Mouse (Mus musculus): Measurements from ENCODE around the gene Cmss1.

- no peak for TF ChIP-seq CTCF (IDR thresholded peaks at IDR 0.05; ENCODE audit: low read depth)
- TF ChIP-seq EP300 (IDR thresholded peaks at IDR 0.05; ENCODE audit: low read depth), result no peak
Measured at GRCm38 (mm10) chr16:57575764-57576388, 30.8 kb downstream of the Cmss1 start.

All from liver, postnatal 0 days (tissue).